Mouse (Mus musculus): ENCODE data around the gene Pga5.

DNA sequence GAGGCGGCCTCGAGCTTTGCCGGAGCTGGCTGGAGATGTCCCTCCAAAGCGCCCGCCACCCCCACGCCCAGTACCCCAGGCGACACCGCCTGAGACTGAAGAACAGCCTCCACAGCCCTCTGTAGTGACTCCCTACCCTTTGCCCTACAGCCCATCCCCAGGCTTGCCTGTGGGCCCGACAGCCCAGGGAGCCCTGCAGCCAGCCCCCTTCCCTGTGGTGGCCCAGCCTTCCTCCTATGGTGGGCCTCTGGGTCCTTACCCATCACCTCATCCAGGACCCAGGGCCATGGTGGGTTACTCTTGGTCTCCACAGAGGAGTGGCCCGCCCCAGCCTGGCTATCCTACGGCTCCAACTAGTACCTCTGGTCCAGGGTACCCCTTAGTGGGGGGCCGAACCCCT lies 34.8 kb upstream of the Pga5 start:
- TF ChIP-seq CTCF (IDR thresholded peaks at IDR 0.05; ENCODE audit: control insufficient read depth, insufficient read depth, low read length) (no peak), POLR2A (IDR thresholded peaks at IDR 0.05; ENCODE audit: borderline replicate concordance, control insufficient read depth, low read depth, low read length) (no peak)

Measured in bone marrow, adult 2 months (tissue).